ENCODE assay signal across 9 mouse cellular contexts in genomic region chr5:140115434-140116271, GRCm38 (mm10).
DNase-seq lines count a peak whose midpoint lies in the region; ATAC-seq and TF ChIP-seq lines count a peak whose summit lies in the region.
"Had no signal": no experiment of that assay in that cellular context is flagged by ENCODE, and none has a peak within 500 bp of the region (broad histone marks: within the 10 kb centered on the region; RNA-seq: fewer than 3 reads in every experiment).

No protein-coding gene starts in this region.

- 53% methylated on average over 8 of the region's 8 CpGs for WGBS in embryonic facial prominence, embryonic 12.5 days
- 44% methylated on average over 8 of the region's 8 CpGs for WGBS in heart, embryonic 10.5 days
- 33% methylated on average over 8 of the region's 8 CpGs for WGBS in midbrain, embryonic 15.5 days

- no peak overlapping the region for H3K9ac ChIP-seq in embryonic facial prominence, embryonic 12.5 days
- H3K9ac ChIP-seq in midbrain, embryonic 15.5 days = no peak overlapping the region

- TF ChIP-seq CTCF in layer of hippocampus, adult 2 months (conservative IDR thresholded peaks at IDR 0.05) = no peak

- no peaks in the 10 kb centered on the region for H3K27me3 ChIP-seq in embryonic facial prominence, embryonic 12.5 days
- H3K27me3 ChIP-seq in heart, embryonic 10.5 days (ENCODE audit: insufficient read depth, poor library complexity, severe bottlenecking) = no peaks in the 10 kb centered on the region
- no peaks in the 10 kb centered on the region for H3K27me3 ChIP-seq in midbrain, embryonic 15.5 days (replicated peaks)

- H3K27ac ChIP-seq in layer of hippocampus, adult 2 months = peak overlapping the region; percentile 64
- H3K27ac ChIP-seq in embryonic facial prominence, embryonic 12.5 days = 0 out of 2 replicates have a peak overlapping the region, but pooled peaks have one; percentile 26
- peak overlapping the region; percentile 36; the same call in 1 of the 2 replicates for H3K27ac ChIP-seq in heart, embryonic 10.5 days
- H3K27ac ChIP-seq in midbrain, embryonic 15.5 days = peak overlapping the region; percentile 40

- peak; percentile 20 to 44 for DNase-seq in layer of hippocampus, adult 2 months (ENCODE audit: low spot score in 2 of 2)
- DNase-seq in layer of hippocampus, postnatal 25 days (ENCODE audit: extremely low spot score in 1 of 2, low spot score in 1 of 2) = no peak
- peak; percentile 79 for DNase-seq in heart, embryonic 10.5 days (ENCODE audit: low spot score)
- DNase-seq in kidney, adult 18-20 months = peak; percentile 59
- DNase-seq in liver = peak; percentile 18
- DNase-seq in thymus, postnatal 14 days = no peak

- H3K4me3 ChIP-seq in layer of hippocampus, adult 2 months = no peak overlapping the region
- H3K4me3 ChIP-seq in embryonic facial prominence, embryonic 12.5 days = no peak overlapping the region
- H3K4me3 ChIP-seq in heart, embryonic 10.5 days = no peak overlapping the region
- H3K4me3 ChIP-seq in midbrain, embryonic 15.5 days = no peak overlapping the region

- no peak for ATAC-seq in embryonic facial prominence, embryonic 12.5 days (ENCODE audit: insufficient number of reproducible peaks, insufficient read depth, low FRiP score, low TSS enrichment)
- peak; percentile 70 for ATAC-seq in midbrain, embryonic 15.5 days (replicated peaks)

- peaks cover 13% of the 10 kb centered on the region for H3K36me3 ChIP-seq in embryonic facial prominence, embryonic 12.5 days
- H3K36me3 ChIP-seq in heart, embryonic 10.5 days = peaks cover 13% of the 10 kb centered on the region; the same call in 1 of the 2 replicates
- no peaks in the 10 kb centered on the region for H3K36me3 ChIP-seq in midbrain, embryonic 15.5 days (replicated peaks)

- H3K4me1 ChIP-seq in embryonic facial prominence, embryonic 12.5 days = 0 out of 2 replicates have a peak, but pooled peaks cover 3% of the 10 kb centered on the region
- peaks cover 28% of the 10 kb centered on the region for H3K4me1 ChIP-seq in heart, embryonic 10.5 days
- H3K4me1 ChIP-seq in midbrain, embryonic 15.5 days = peaks cover 28% of the 10 kb centered on the region

- H3K9me3 ChIP-seq in embryonic facial prominence, embryonic 12.5 days = no peaks in the 10 kb centered on the region
- H3K9me3 ChIP-seq in heart, embryonic 10.5 days = no peaks in the 10 kb centered on the region
- no peaks in the 10 kb centered on the region for H3K9me3 ChIP-seq in midbrain, embryonic 15.5 days
- H3K9me3 ChIP-seq: G1E had no signal

- no peak overlapping the region for H3K4me2 ChIP-seq in embryonic facial prominence, embryonic 12.5 days (replicated peaks)
- no peak overlapping the region for H3K4me2 ChIP-seq in midbrain, embryonic 15.5 days

Comparison
In these comparisons a context has a peak if more than half of its experiments do, and no peak if none do; other contexts are left out.
1. DNase-seq: peak in layer of hippocampus, adult 2 months (2 of 2), heart, embryonic 10.5 days (single experiment), kidney, adult 18-20 months (single experiment) and liver (single experiment); none in layer of hippocampus, postnatal 25 days (0 of 2) and thymus, postnatal 14 days (single experiment).
2. Peak in every context shown above with its lines, with median percentiles within 50 percentile points of each other: H3K27ac ChIP-seq.